Mouse (Mus musculus): Measurements from ENCODE around the gene Mtif3. TPM values are rescaled to one million over a fixed set of nuclear protein-coding genes. Genes with fewer than 3 reads are reported as not detected.

Gene Mtif3
- total RNA-seq, 1 experiment: 17.9 TPM

DNA sequence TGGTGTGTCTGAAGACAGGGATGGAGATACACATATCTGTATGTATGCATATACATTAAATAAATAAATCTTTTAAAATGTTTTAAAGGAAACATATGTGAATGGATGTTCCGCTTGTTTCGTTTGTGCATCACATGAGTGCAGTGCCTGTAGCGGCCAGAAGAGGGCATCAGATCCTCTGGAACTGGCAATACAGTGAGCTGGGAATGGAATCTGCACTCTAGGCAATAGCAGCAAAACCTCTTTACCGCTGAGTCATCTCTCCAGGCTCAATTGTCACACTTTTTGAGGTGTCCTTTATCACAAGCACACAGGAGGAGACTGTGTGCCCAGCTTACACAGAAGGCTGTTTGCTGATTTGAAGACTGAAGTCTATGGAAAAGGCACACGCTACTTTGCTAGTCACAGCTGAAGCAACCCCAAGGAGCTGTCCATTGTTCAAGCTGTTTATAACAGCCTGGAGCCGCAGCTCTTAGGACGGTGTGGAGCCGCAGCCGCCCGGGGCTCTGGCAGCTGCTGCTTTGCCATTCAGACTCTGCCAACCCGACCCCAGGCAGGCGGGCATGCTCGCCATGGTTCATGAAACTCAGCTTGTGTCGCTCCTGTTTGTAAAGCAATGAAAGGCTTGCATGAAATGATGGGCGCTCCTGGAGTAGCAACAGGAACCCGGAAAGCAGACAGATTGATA is 24.3 kb downstream of the Mtif3 start:
- H3K9me3 ChIP-seq (ENCODE audit: control insufficient read depth, insufficient read depth, low read depth, low read length): no peaks in the 10 kb centered on the region

GRCm38 (mm10) chr5:146937541-146938503 is 25.8 kb downstream of the Mtif3 start:
- no peaks in the 10 kb centered on the region for H3K36me3 ChIP-seq (ENCODE audit: control insufficient read depth, insufficient read depth, low read length, poor library complexity, severe bottlenecking)
- peaks cover 0 to 4% of the 10 kb centered on the region in 2 experiments; a peak in 1 of 4 replicates for H3K4me1 ChIP-seq (ENCODE audit: control insufficient read depth in 2 of 2, insufficient read depth in 2 of 2, low read length in 2 of 2, poor library complexity in 1 of 2)
- H3K27ac ChIP-seq (ENCODE audit: insufficient read depth, low read depth, low read length, poor library complexity, severe bottlenecking): no peak overlapping the region
- no peaks in the 10 kb centered on the region for H3K9me3 ChIP-seq (ENCODE audit: control insufficient read depth, insufficient read depth, low read depth, low read length)
- H3K9ac ChIP-seq (ENCODE audit: insufficient read depth, low read depth, low read length, poor library complexity, severe bottlenecking): peak overlapping the region; percentile 31; the same call in 1 of the 2 replicates
- DNase-seq (ENCODE audit: low read depth, low spot score): no peak
- peak overlapping the region; percentile 36 to 43; a peak in 3 of 4 replicates for H3K4me3 ChIP-seq (ENCODE audit: insufficient read depth in 1 of 2, low read depth in 1 of 2, low read length in 2 of 2, poor library complexity in 1 of 2, severe bottlenecking in 1 of 2)
- no peak for TF ChIP-seq ZC3H11A (IDR thresholded peaks at IDR 0.05; ENCODE audit: borderline replicate concordance, low read depth, low read length)
- no peak for TF ChIP-seq CHD2 (IDR thresholded peaks at IDR 0.05; ENCODE audit: low read depth, low read length)
- no peak for TF ChIP-seq ZNF384 (IDR thresholded peaks at IDR 0.05; ENCODE audit: low read depth, low read length)
- no peak for TF ChIP-seq HCFC1 (IDR thresholded peaks at IDR 0.05; ENCODE audit: borderline replicate concordance, insufficient read depth, low read length)
- no peak for TF ChIP-seq MAFK (IDR thresholded peaks at IDR 0.05; ENCODE audit: insufficient read depth, low read depth, low read length)
- in situ Hi-C loops (cut with MboI; ENCODE audit: low sequenced_read_pairs in 2 of 2, unreplicated experiment in 2 of 2): no loop called here

More for the DNA sequence above, 24.3 kb downstream of the Mtif3 start:
- Histone ChIP-seq H3K36me3 (ENCODE audit: control insufficient read depth, insufficient read depth, low read length, poor library complexity, severe bottlenecking) (no peaks in the 10 kb centered on the region), H3K27ac (ENCODE audit: insufficient read depth, low read depth, low read length, poor library complexity, severe bottlenecking) (no peak overlapping the region), H3K4me3 (ENCODE audit: insufficient read depth in 1 of 2, low read depth in 1 of 2, low read length in 2 of 2, poor library complexity in 1 of 2, severe bottlenecking in 1 of 2) (no peak overlapping the region; a peak in 1 of 4 replicates), H3K4me1 (ENCODE audit: control insufficient read depth in 2 of 2, insufficient read depth in 2 of 2, low read length in 2 of 2, poor library complexity in 1 of 2) (peaks cover 0 to 4% of the 10 kb centered on the region in 2 experiments; a peak in 1 of 4 replicates), H3K9ac (ENCODE audit: insufficient read depth, low read depth, low read length, poor library complexity, severe bottlenecking) (no peak overlapping the region)
- in situ Hi-C loops (cut with MboI; ENCODE audit: low sequenced_read_pairs in 2 of 2, unreplicated experiment in 2 of 2): no loop called here
- TF ChIP-seq MAFK (IDR thresholded peaks at IDR 0.05; ENCODE audit: insufficient read depth, low read depth, low read length) (peak; percentile 78), ZNF384 (IDR thresholded peaks at IDR 0.05; ENCODE audit: low read depth, low read length) (no peak), ZC3H11A (IDR thresholded peaks at IDR 0.05; ENCODE audit: borderline replicate concordance, low read depth, low read length) (no peak)
- no peak for DNase-seq (ENCODE audit: low read depth, low spot score)

GRCm38 (mm10) chr5:146933466-146933865 is 30.1 kb downstream of the Mtif3 start:
- Histone ChIP-seq H3K36me3 (ENCODE audit: control insufficient read depth, insufficient read depth, low read length, poor library complexity, severe bottlenecking) (no peaks in the 10 kb centered on the region), H3K4me1 (ENCODE audit: control insufficient read depth in 2 of 2, insufficient read depth in 2 of 2, low read length in 2 of 2, poor library complexity in 1 of 2) (peaks cover 0 to 6% of the 10 kb centered on the region in 2 experiments; a peak in 1 of 4 replicates), H3K9me3 (ENCODE audit: control insufficient read depth, insufficient read depth, low read depth, low read length) (no peaks in the 10 kb centered on the region), H3K27ac (ENCODE audit: insufficient read depth, low read depth, low read length, poor library complexity, severe bottlenecking) (no peak overlapping the region), H3K9ac (ENCODE audit: insufficient read depth, low read depth, low read length, poor library complexity, severe bottlenecking) (no peak overlapping the region), H3K4me3 (ENCODE audit: insufficient read depth in 1 of 2, low read depth in 1 of 2, low read length in 2 of 2, poor library complexity in 1 of 2, severe bottlenecking in 1 of 2) (no peak overlapping the region)
- DNase-seq (ENCODE audit: low read depth, low spot score): no peak
- TF ChIP-seq MAFK (IDR thresholded peaks at IDR 0.05; ENCODE audit: insufficient read depth, low read depth, low read length) (no peak), ZNF384 (IDR thresholded peaks at IDR 0.05; ENCODE audit: low read depth, low read length) (no peak), ZC3H11A (IDR thresholded peaks at IDR 0.05; ENCODE audit: borderline replicate concordance, low read depth, low read length) (no peak), CHD2 (IDR thresholded peaks at IDR 0.05; ENCODE audit: low read depth, low read length) (no peak), HCFC1 (IDR thresholded peaks at IDR 0.05; ENCODE audit: borderline replicate concordance, insufficient read depth, low read length) (no peak)
- in situ Hi-C loops (cut with MboI; ENCODE audit: low sequenced_read_pairs in 2 of 2, unreplicated experiment in 2 of 2): no loop called here

- H3K4me3 ChIP-seq (ENCODE audit: insufficient read depth in 1 of 2, low read depth in 1 of 2, low read length in 2 of 2, poor library complexity in 1 of 2, severe bottlenecking in 1 of 2): no peak overlapping the region
- no peak overlapping the region for H3K9ac ChIP-seq (ENCODE audit: insufficient read depth, low read depth, low read length, poor library complexity, severe bottlenecking)
- peaks cover 0 to 3% of the 10 kb centered on the region in 2 experiments; a peak in 1 of 4 replicates for H3K4me1 ChIP-seq (ENCODE audit: control insufficient read depth in 2 of 2, insufficient read depth in 2 of 2, low read length in 2 of 2, poor library complexity in 1 of 2)
- no peaks in the 10 kb centered on the region for H3K36me3 ChIP-seq (ENCODE audit: control insufficient read depth, insufficient read depth, low read length, poor library complexity, severe bottlenecking)
- H3K27ac ChIP-seq (ENCODE audit: insufficient read depth, low read depth, low read length, poor library complexity, severe bottlenecking): no peak overlapping the region
- in situ Hi-C loops (cut with MboI; ENCODE audit: low sequenced_read_pairs in 2 of 2, unreplicated experiment in 2 of 2): no loop called here
- TF ChIP-seq MAFK (IDR thresholded peaks at IDR 0.05; ENCODE audit: insufficient read depth, low read depth, low read length): no peak
- TF ChIP-seq HCFC1 (IDR thresholded peaks at IDR 0.05; ENCODE audit: borderline replicate concordance, insufficient read depth, low read length): no peak
- TF ChIP-seq CHD2 (IDR thresholded peaks at IDR 0.05; ENCODE audit: low read depth, low read length): no peak
- TF ChIP-seq ZNF384 (IDR thresholded peaks at IDR 0.05; ENCODE audit: low read depth, low read length): no peak
- TF ChIP-seq ZC3H11A (IDR thresholded peaks at IDR 0.05; ENCODE audit: borderline replicate concordance, low read depth, low read length): no peak
- no peaks in the 10 kb centered on the region for H3K9me3 ChIP-seq (ENCODE audit: control insufficient read depth, insufficient read depth, low read depth, low read length)
- DNase-seq (ENCODE audit: low read depth, low spot score): no peak
Observed at GRCm38 (mm10) chr5:146931904-146932553, 31.6 kb downstream of the Mtif3 start.

Measured in ES-E14 (cell line).